Mouse (Mus musculus): ENCODE data around the gene Tut4. TPM values are rescaled to one million over a fixed set of nuclear protein-coding genes. Genes with fewer than 3 reads are reported as not detected.

Gene Tut4
- total RNA-seq, 2 experiments from 2014 or later = 32.6 to 67.8 TPM

- ATAC-seq (replicated peaks; ENCODE audit: low FRiP score, low TSS enrichment, poor library complexity, severe bottlenecking) = no peak
These were observed 23.6 kb downstream of the Tut4 start for GRCm38 (mm10) chr4:108482776-108483175.

GRCm38 (mm10) chr4:108484230-108484629 is 25.0 kb downstream of the Tut4 start:
- ATAC-seq (replicated peaks; ENCODE audit: low FRiP score, low TSS enrichment, poor library complexity, severe bottlenecking) = no peak

- no peak for ATAC-seq (replicated peaks; ENCODE audit: low FRiP score, low TSS enrichment, poor library complexity, severe bottlenecking)
These were observed 43.8 kb downstream of the Tut4 start for GRCm38 (mm10) chr4:108503023-108503422.

- no peak for ATAC-seq (replicated peaks; ENCODE audit: low FRiP score, low TSS enrichment, poor library complexity, severe bottlenecking)
These were observed 80.5 kb downstream of the Tut4 start for GRCm38 (mm10) chr4:108539701-108540100.

- no peak for ATAC-seq (replicated peaks; ENCODE audit: low FRiP score, low TSS enrichment, poor library complexity, severe bottlenecking)
These were observed 105.8 kb downstream of the Tut4 start for GRCm38 (mm10) chr4:108565026-108565425.

GRCm38 (mm10) chr4:108572644-108573043 is 113.4 kb downstream of the Tut4 start:
- ATAC-seq (replicated peaks; ENCODE audit: low FRiP score, low TSS enrichment, poor library complexity, severe bottlenecking) = no peak

GRCm38 (mm10) chr4:108578840-108579742 is 119.9 kb downstream of the Tut4 start, which contains the start of the genes Prpf38a and Orc1:
Gene Prpf38a (minus strand): TSS chr4:108579336.
Gene Orc1 (plus strand): TSS chr4:108579423.
- ATAC-seq (replicated peaks; ENCODE audit: low FRiP score, low TSS enrichment, poor library complexity, severe bottlenecking) = peak; percentile 97

- no peak for ATAC-seq (replicated peaks; ENCODE audit: low FRiP score, low TSS enrichment, poor library complexity, severe bottlenecking)
These were observed 120.7 kb downstream of the Tut4 start for GRCm38 (mm10) chr4:108579743-108580411.

- no peak for ATAC-seq (replicated peaks; ENCODE audit: low FRiP score, low TSS enrichment, poor library complexity, severe bottlenecking)
These were observed 134.2 kb downstream of the Tut4 start for GRCm38 (mm10) chr4:108593376-108593775.

GRCm38 (mm10) chr4:108595785-108596184 is 136.6 kb downstream of the Tut4 start:
- ATAC-seq (replicated peaks; ENCODE audit: low FRiP score, low TSS enrichment, poor library complexity, severe bottlenecking) = no peak

GRCm38 (mm10) chr4:108598306-108598705 is 139.1 kb downstream of the Tut4 start:
- ATAC-seq (replicated peaks; ENCODE audit: low FRiP score, low TSS enrichment, poor library complexity, severe bottlenecking) = no peak

- ATAC-seq (replicated peaks; ENCODE audit: low FRiP score, low TSS enrichment, poor library complexity, severe bottlenecking) = no peak
These were observed 142.6 kb downstream of the Tut4 start for GRCm38 (mm10) chr4:108601870-108602269.

- ATAC-seq (replicated peaks; ENCODE audit: low FRiP score, low TSS enrichment, poor library complexity, severe bottlenecking) = no peak
These were observed 149.4 kb downstream of the Tut4 start for GRCm38 (mm10) chr4:108608651-108609050.

Other genes with a start within 250 kb of the Tut4 start
- gene Zyg11a, start 241.4 kb upstream of the Tut4 start, total RNA-seq (2014; fragmentation: Nextera tagmentation) = not detected in 2 replicates
- gene Zyg11a, start 241.4 kb upstream of the Tut4 start, total RNA-seq (2017) = not detected in 2 replicates
- 8.8 and 11.3 TPM in 2 replicates for gene Zyg11b, start 158.3 kb upstream of the Tut4 start, total RNA-seq (2014; fragmentation: Nextera tagmentation)
- gene Zyg11b, start 158.3 kb upstream of the Tut4 start, total RNA-seq (2017) = 12.5 and 17.6 TPM in 2 replicates
- gene Coa7, start 131.3 kb upstream of the Tut4 start, total RNA-seq (2014; fragmentation: Nextera tagmentation) = 12.8 and 27.1 TPM in 2 replicates
- gene Coa7, start 131.3 kb upstream of the Tut4 start, total RNA-seq (2017) = 5.9 and 16.1 TPM in 2 replicates
- not detected in 2 replicates for gene Shisal2a, start 76.1 kb upstream of the Tut4 start, total RNA-seq (2014; fragmentation: Nextera tagmentation)
- gene Shisal2a, start 76.1 kb upstream of the Tut4 start, total RNA-seq (2017) = not detected in 2 replicates
- not detected in 2 replicates for gene Gpx7, start 52.5 kb upstream of the Tut4 start, total RNA-seq (2014; fragmentation: Nextera tagmentation)
- gene Gpx7, start 52.5 kb upstream of the Tut4 start, total RNA-seq (2017) = 0.61 and 0.94 TPM in 2 replicates
- 60.1 and 69.0 TPM in 2 replicates for gene Prpf38a, start 119.9 kb downstream of the Tut4 start, total RNA-seq (2014; fragmentation: Nextera tagmentation)
- gene Prpf38a, start 119.9 kb downstream of the Tut4 start, total RNA-seq (2017) = 117 and 133 TPM in 2 replicates
- 23.3 and 33.6 TPM in 2 replicates for gene Orc1, start 120.0 kb downstream of the Tut4 start, total RNA-seq (2014; fragmentation: Nextera tagmentation)
- gene Orc1, start 120.0 kb downstream of the Tut4 start, total RNA-seq (2017) = 21.0 and 34.2 TPM in 2 replicates
- 42.2 and 49.4 TPM in 2 replicates for gene Cc2d1b, start 160.5 kb downstream of the Tut4 start, total RNA-seq (2014; fragmentation: Nextera tagmentation)
- gene Cc2d1b, start 160.5 kb downstream of the Tut4 start, total RNA-seq (2017) = 20.9 and 28.2 TPM in 2 replicates

Measured in megakaryocyte-erythroid progenitor cell, adult 5-6 weeks (primary cell).